Mouse (Mus musculus): ENCODE data around the gene Olfr789. TPM values are rescaled to one million over a fixed set of nuclear protein-coding genes. Genes with fewer than 3 reads are reported as not detected.

The Olfr789 gene
- polyA plus RNA-seq (2012; rRNA removed): not detected in 2 replicates

GRCm38 (mm10) chr10:129484452-129484851 lies at the start of gene Olfr789:
TSS of gene Olfr789 (plus strand) at chr10:129484752.

GRCm38 (mm10) chr10:129461562-129461961 lies 23.0 kb upstream of the Olfr789 start, which contains the start of gene Olfr787:
TSS of gene Olfr787 (plus strand) at chr10:129461862.

GRCm38 (mm10) chr10:129470698-129471097 lies 13.9 kb upstream of the Olfr789 start, which contains the start of gene Olfr788:
TSS of gene Olfr788 (plus strand) at chr10:129470998.

GRCm38 (mm10) chr10:129498192-129498591 lies 13.6 kb downstream of the Olfr789 start, which contains the start of gene Olfr790:
TSS of gene Olfr790 (plus strand) at chr10:129498492.

GRCm38 (mm10) chr10:129521492-129521891 lies 36.9 kb downstream of the Olfr789 start, which contains the start of gene Olfr791:
TSS of gene Olfr791 (plus strand) at chr10:129521792.

GRCm38 (mm10) chr10:129538862-129539261 lies 54.3 kb downstream of the Olfr789 start, which contains the start of gene Olfr792:
TSS of gene Olfr792 (plus strand) at chr10:129539162.

Other genes starting within 250 kb of the Olfr789 start
- not detected in 2 replicates for gene Olfr774, start 248.5 kb upstream of the Olfr789 start, polyA plus RNA-seq (2012; rRNA removed)
- not detected in 2 replicates for gene Olfr775, start 236.3 kb upstream of the Olfr789 start, polyA plus RNA-seq (2012; rRNA removed)
- not detected in 2 replicates for gene Olfr776, start 225.6 kb upstream of the Olfr789 start, polyA plus RNA-seq (2012; rRNA removed)
- gene Olfr777, start 213.3 kb upstream of the Olfr789 start, polyA plus RNA-seq (2012; rRNA removed): not detected in 2 replicates
- not detected in 2 replicates for gene Olfr780, start 166.6 kb upstream of the Olfr789 start, polyA plus RNA-seq (2012; rRNA removed)
- gene Olfr781, start 155.9 kb upstream of the Olfr789 start, polyA plus RNA-seq (2012; rRNA removed): not detected in 2 replicates
- not detected in 2 replicates for gene Olfr782, start 135.9 kb upstream of the Olfr789 start, polyA plus RNA-seq (2012; rRNA removed)
- gene Olfr784, start 100.7 kb upstream of the Olfr789 start, polyA plus RNA-seq (2012; rRNA removed): 0.07 and 0.08 TPM in 2 replicates
- not detected in 2 replicates for gene Olfr785, start 79.3 kb upstream of the Olfr789 start, polyA plus RNA-seq (2012; rRNA removed)
- not detected in 2 replicates for gene Olfr786, start 57.4 kb upstream of the Olfr789 start, polyA plus RNA-seq (2012; rRNA removed)
- gene Olfr787, start 22.9 kb upstream of the Olfr789 start, polyA plus RNA-seq (2012; rRNA removed): not detected in 2 replicates
- not detected in 2 replicates for gene Olfr788, start 13.8 kb upstream of the Olfr789 start, polyA plus RNA-seq (2012; rRNA removed)
- gene Olfr790, start 13.7 kb downstream of the Olfr789 start, polyA plus RNA-seq (2012; rRNA removed): not detected in 2 replicates
- gene Olfr791, start 37.0 kb downstream of the Olfr789 start, polyA plus RNA-seq (2012; rRNA removed): not detected in 2 replicates
- gene Olfr792, start 54.4 kb downstream of the Olfr789 start, polyA plus RNA-seq (2012; rRNA removed): not detected in 2 replicates
- not detected in 2 replicates for gene Olfr794, start 82.9 kb downstream of the Olfr789 start, polyA plus RNA-seq (2012; rRNA removed)
- not detected in 2 replicates for gene Olfr796, start 127.8 kb downstream of the Olfr789 start, polyA plus RNA-seq (2012; rRNA removed)
- not detected in 2 replicates for gene Olfr798, start 143.2 kb downstream of the Olfr789 start, polyA plus RNA-seq (2012; rRNA removed)
- gene Olfr799, start 152.7 kb downstream of the Olfr789 start, polyA plus RNA-seq (2012; rRNA removed): not detected in 2 replicates
- not detected in 2 replicates for gene Olfr800, start 172.9 kb downstream of the Olfr789 start, polyA plus RNA-seq (2012; rRNA removed)
- not detected in 2 replicates for gene Olfr801, start 189.1 kb downstream of the Olfr789 start, polyA plus RNA-seq (2012; rRNA removed)
- not detected in 2 replicates for gene Olfr802, start 203.4 kb downstream of the Olfr789 start, polyA plus RNA-seq (2012; rRNA removed)
- not detected in 2 replicates for gene Olfr803, start 209.5 kb downstream of the Olfr789 start, polyA plus RNA-seq (2012; rRNA removed)
- gene Olfr804, start 218.5 kb downstream of the Olfr789 start, polyA plus RNA-seq (2012; rRNA removed): not detected in 2 replicates
- not detected in 2 replicates for gene Olfr805, start 244.6 kb downstream of the Olfr789 start, polyA plus RNA-seq (2012; rRNA removed)